Mouse (Mus musculus) testis, adult 2 months (tissue): ENCODE measurements at regions not wholly inside any gene's neighbourhood (a gene's known extent, or its start where the extent isn't known, plus 50 kb on each side); places are given as distances from the start of the nearest gene placed in this dataset.

Experiments used
- H3K27ac ChIP-seq: fragments of 200-500 bp; 2 replicates; pipeline ENCODE4 v1.5.1; 2012; ENCODE audit warnings: low read depth, low read length; ENCODE audit not compliant: control insufficient read depth, insufficient read depth
- H3K27me3 ChIP-seq: fragments of 200-500 bp; 2 replicates; pipeline ENCODE4 v1.6.1; 2012; ENCODE audit warnings: mild to moderate bottlenecking, low read length, moderate library complexity; ENCODE audit not compliant: control insufficient read depth, insufficient read depth
- H3K36me3 ChIP-seq: fragments of 200-500 bp; 2 replicates; pipeline ENCODE4 v1.6.1; 2012; ENCODE audit warnings: mild to moderate bottlenecking, low read length; ENCODE audit not compliant: control insufficient read depth, insufficient read depth
- H3K4me1 ChIP-seq: fragments of 200-500 bp; 2 replicates; pipeline ENCODE4 v1.6.1; 2012; ENCODE audit warnings: low read length; ENCODE audit not compliant: control insufficient read depth, insufficient read depth
- H3K4me3 ChIP-seq: fragments of 200-500 bp; 2 replicates; pipeline ENCODE4 v1.5.1; 2012; ENCODE audit warnings: low read depth, mild to moderate bottlenecking, low read length, moderate library complexity, mixed read lengths; ENCODE audit not compliant: control insufficient read depth
- CTCF ChIP-seq: fragments of 200-500 bp; IDR thresholded peaks from 2 replicates; pipeline ENCODE4 v1.5.1; 2012; ENCODE audit warnings: low read depth, mild to moderate bottlenecking, inconsistent platforms, low read length, moderate library complexity; ENCODE audit not compliant: control insufficient read depth, insufficient read depth, insufficient replicate concordance
- POLR2A ChIP-seq: fragments of 200-500 bp; IDR thresholded peaks from 2 replicates; pipeline ENCODE4 v1.6.1; 2012; ENCODE audit warnings: low read depth, mild to moderate bottlenecking, inconsistent platforms, low read length, moderate library complexity; ENCODE audit not compliant: control insufficient read depth

- H3K4me1 ChIP-seq, result no peaks in the 10 kb centered on the region
- H3K27me3 ChIP-seq, result no peaks in the 10 kb centered on the region
- TF ChIP-seq POLR2A (no peak), CTCF (no peak)
- no peaks in the 10 kb centered on the region for H3K36me3 ChIP-seq
- no peak overlapping the region for H3K4me3 ChIP-seq
- no peak overlapping the region for H3K27ac ChIP-seq
These were observed 188.8 kb downstream of the Sec23a start for GRCm38 (mm10) chr12:58822971-58823370.

- Histone ChIP-seq H3K27me3 (no peaks in the 10 kb centered on the region), H3K4me3 (no peak overlapping the region), H3K4me1 (peaks cover 3% of the 10 kb centered on the region; the same call in 1 of the 2 replicates), H3K36me3 (no peaks in the 10 kb centered on the region), H3K27ac (no peak overlapping the region)
- no peak for TF ChIP-seq CTCF
- no peak for TF ChIP-seq POLR2A
These were observed 207.7 kb downstream of the Sec23a start for GRCm38 (mm10) chr12:58804068-58804467.

GRCm38 (mm10) chr12:58802410-58802809 lies 209.4 kb downstream of the Sec23a start:
- no peak overlapping the region for H3K27ac ChIP-seq
- no peak for TF ChIP-seq POLR2A
- peak; percentile 87; the same call in 1 of the 2 replicates for TF ChIP-seq CTCF
- H3K36me3 ChIP-seq, result no peaks in the 10 kb centered on the region
- H3K27me3 ChIP-seq, result no peaks in the 10 kb centered on the region
- no peak overlapping the region for H3K4me3 ChIP-seq
- peaks cover 3% of the 10 kb centered on the region; the same call in 1 of the 2 replicates for H3K4me1 ChIP-seq
